Mouse (Mus musculus) heart, embryonic 16.5 days (tissue): ENCODE measurements around the gene 4930447C04Rik. TPM values are rescaled to one million over a fixed set of nuclear protein-coding genes. Genes with fewer than 3 reads are reported as not detected.
A peak's percentile ranks its signal among the peaks of the same experiment; 100 is the strongest.

Experiments
- ATAC-seq: fragments of 200-750 bp; cut with Nextera tagmentation; replicated peaks from 2 replicates; pipeline ENCODE4 v1.8.0; 2017; ENCODE audit warnings: moderate number of reproducible peaks; ENCODE audit not compliant: insufficient read depth, low FRiP score; ENCODE audit errors: extremely low read depth
- H3K27ac ChIP-seq: fragments of 300-500 bp; sonication (generic); 2 replicates; pipeline ENCODE4 v1.5.1; 2014; ENCODE audit warnings: mild to moderate bottlenecking, low read length, control low read depth, moderate library complexity
- H3K27me3 ChIP-seq: fragments of 300-500 bp; sonication (generic); 2 replicates; pipeline ENCODE4 v1.6.1; 2014; ENCODE audit warnings: low read length, mixed read lengths; ENCODE audit not compliant: control insufficient read depth, insufficient read depth
- H3K36me3 ChIP-seq: fragments of 300-500 bp; sonication (generic); 2 replicates; pipeline ENCODE4 v1.6.1; 2014; ENCODE audit not compliant: control insufficient read depth, insufficient read depth
- H3K4me1 ChIP-seq: fragments of 300-500 bp; sonication (generic); 2 replicates; pipeline ENCODE4 v1.6.1; 2014; ENCODE audit warnings: low read length, mixed read lengths; ENCODE audit not compliant: control insufficient read depth, insufficient read depth
- H3K4me2 ChIP-seq: fragments of 300-500 bp; sonication (generic); 2 replicates; pipeline ENCODE4 v1.6.1; 2014; ENCODE audit warnings: low read depth, mild to moderate bottlenecking, control low read depth, low read length
- H3K4me3 ChIP-seq: fragments of 300-500 bp; sonication (generic); 2 replicates; pipeline ENCODE4 v1.5.1; 2014; ENCODE audit warnings: mild to moderate bottlenecking, control low read depth, low read length
- H3K9ac ChIP-seq: fragments of 300-500 bp; sonication (generic); 2 replicates; pipeline ENCODE4 v1.6.1; 2014; ENCODE audit warnings: low read length, control low read depth
- H3K9me3 ChIP-seq: fragments of 300-500 bp; sonication (generic); replicated peaks from 2 replicates; pipeline ENCODE4 v1.6.1; 2016; ENCODE audit warnings: low read length; ENCODE audit not compliant: control insufficient read depth
- WGBS: fragments of 180-500 bp; shearing (Covaris S2); extraction: QIAGEN DNeasy Blood & Tissue Kit; methylation state at CpG from one replicate; pipeline ENCODE4 v1.1.7; 2014; 5-methylcytosine and 5-hydroxymethylcytosine counted together
- polyA plus RNA-seq: library from polyadenylated mRNA; unstranded; fragments of >200 nt; fragmentation: Nextera tagmentation; extraction: Ambion mirVana; gene quantifications from 2 replicates; pipeline ENCODE4 v1.2.1, GENCODE M21; 2015

4930447C04Rik gene
- 1.1 and 1.5 TPM in 2 replicates for polyA plus RNA-seq

DNA sequence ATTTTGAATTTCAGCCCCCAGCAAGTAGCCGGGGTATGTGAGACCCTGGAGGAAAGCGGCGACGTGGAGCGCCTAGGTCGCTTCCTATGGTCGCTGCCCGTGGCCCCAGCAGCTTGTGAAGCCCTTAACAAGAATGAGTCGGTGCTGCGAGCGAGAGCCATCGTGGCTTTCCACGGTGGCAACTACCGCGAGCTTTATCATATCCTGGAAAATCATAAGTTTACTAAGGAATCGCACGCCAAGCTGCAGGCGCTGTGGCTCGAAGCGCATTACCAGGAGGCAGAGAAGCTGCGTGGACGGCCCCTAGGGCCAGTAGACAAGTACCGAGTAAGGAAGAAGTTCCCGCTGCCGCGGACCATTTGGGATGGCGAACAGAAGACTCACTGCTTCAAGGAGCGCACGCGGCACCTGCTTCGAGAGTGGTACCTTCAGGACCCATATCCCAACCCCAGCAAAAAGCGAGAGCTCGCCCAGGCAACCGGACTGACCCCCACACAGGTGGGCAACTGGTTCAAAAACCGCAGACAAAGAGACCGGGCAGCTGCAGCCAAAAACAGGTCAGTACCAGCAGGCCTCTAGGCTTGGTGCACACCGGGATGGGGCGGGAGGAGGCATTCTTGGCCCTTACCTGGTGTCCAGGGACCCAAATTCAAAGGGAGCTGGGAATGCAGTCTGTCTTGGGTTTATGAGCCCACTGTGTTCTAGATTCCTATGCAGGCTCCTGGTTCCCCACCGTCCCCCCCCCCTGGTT, at the start of gene 4930447C04Rik:
TSS of gene 4930447C04Rik (minus strand) at position 704 of the 751 bp plus-strand sequence.
- Histone ChIP-seq H3K4me2 (peak within 1 kb of the TSS; percentile 45), H3K4me1 (peaks cover 7% of the 10 kb centered on the region), H3K27ac (no peak within 1 kb of the TSS), H3K27me3 (peaks cover 84% of the 10 kb centered on the region), H3K9me3 (no peaks in the 10 kb centered on the region), H3K9ac (no peak within 1 kb of the TSS), H3K36me3 (no peaks in the 10 kb centered on the region), H3K4me3 (peak within 1 kb of the TSS; percentile 22)
- 2% methylated on average over 39 of the region's 39 CpGs for WGBS
- ATAC-seq: no peak

DNA sequence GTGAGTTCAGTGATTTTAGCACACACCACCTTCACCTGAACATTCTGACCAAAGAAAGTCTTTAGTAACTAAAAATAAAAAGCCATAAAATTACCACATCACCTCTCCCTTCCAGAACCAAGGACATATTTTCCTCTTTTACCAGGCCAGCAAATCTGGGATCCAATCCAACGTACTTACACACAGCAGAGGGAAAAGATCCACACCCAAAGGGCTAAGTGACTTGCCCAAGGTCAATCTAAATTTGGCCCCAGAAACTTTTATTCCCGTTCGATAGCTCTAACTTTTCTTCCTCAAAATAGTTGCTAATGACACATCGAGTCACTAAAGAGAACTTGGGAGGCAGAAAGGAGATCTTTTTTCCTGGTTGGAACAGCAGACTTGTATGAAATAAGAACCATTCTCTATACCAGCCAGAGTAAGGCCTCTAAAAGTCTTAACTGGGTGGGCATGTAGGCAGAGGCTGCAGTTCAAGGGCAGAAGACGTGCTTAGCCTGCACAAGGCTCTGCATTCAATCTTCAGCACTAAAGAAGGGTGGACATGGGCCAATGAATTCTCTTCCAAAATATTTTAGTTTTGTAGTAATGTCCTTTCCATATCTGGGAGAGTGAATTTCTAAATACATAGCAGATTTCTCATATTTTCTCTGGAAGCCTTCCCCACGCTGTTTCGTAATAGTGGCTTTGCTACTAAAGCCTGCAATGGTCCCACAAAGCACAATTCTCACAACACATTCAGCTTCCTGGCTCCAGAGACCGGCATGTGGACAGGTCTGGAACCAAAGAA, 42.7 kb upstream of the 4930447C04Rik start:
- Histone ChIP-seq H3K4me3 (no peak overlapping the region), H3K4me2 (no peak overlapping the region), H3K9me3 (peaks cover 2% of the 10 kb centered on the region; the same call in 1 of the 2 replicates), H3K27me3 (no peaks in the 10 kb centered on the region), H3K36me3 (no peaks in the 10 kb centered on the region), H3K27ac (peak overlapping the region; percentile 62), H3K9ac (no peak overlapping the region), H3K4me1 (0 out of 2 replicates have a peak, but pooled peaks cover 3% of the 10 kb centered on the region)
- 48% methylated on average over 8 of the region's 8 CpGs for WGBS
- ATAC-seq: no peak

DNA sequence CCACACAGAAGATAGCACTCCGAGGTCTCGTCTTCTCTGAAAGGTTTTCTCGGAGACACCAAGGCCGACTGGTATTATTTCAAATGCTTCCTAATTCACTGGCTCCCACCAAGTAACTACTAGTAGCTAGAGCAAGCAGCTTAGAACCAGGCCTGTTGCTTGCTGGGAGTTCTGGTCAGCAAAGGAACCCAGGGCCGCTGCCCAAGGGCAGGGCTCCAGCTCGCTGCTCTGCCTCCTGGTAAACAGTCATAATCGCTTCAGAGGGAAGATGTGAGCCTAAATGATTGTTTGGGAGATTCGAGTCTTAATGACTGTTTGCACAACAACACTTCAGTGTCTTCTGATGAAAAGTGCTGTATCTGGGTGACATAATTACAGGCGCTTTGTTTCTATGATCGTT, 42.0 kb upstream of the 4930447C04Rik start:
- no peak overlapping the region for H3K4me3 ChIP-seq
- no peak overlapping the region for H3K4me2 ChIP-seq
- no peaks in the 10 kb centered on the region for H3K36me3 ChIP-seq
- 79% methylated on average over 10 of the region's 10 CpGs for WGBS
- H3K27ac ChIP-seq: peak overlapping the region; percentile 62
- H3K4me1 ChIP-seq: 0 out of 2 replicates have a peak, but pooled peaks cover 3% of the 10 kb centered on the region
- no peak overlapping the region for H3K9ac ChIP-seq
- no peaks in the 10 kb centered on the region for H3K27me3 ChIP-seq
- no peak for ATAC-seq
- H3K9me3 ChIP-seq: peaks cover 2% of the 10 kb centered on the region; the same call in 1 of the 2 replicates

DNA sequence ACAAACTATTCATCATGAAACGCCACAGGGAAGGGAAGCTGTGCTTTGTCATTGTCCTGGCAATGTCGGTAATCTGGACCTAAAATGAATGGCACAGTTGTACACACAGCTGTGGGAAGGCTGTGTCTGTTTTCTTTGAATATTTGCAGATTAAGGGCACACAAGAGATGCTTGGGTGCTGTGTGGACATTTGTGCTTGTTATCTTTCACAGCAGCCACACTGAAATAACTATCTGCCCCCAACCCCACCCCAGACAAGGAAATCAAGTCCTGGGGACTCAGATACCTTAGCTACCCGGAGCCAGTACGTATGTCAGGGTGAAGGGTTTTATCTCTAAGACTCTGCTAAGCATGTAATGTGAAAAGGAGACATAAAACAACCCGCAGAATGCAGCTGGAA, 38.7 kb upstream of the 4930447C04Rik start:
- WGBS: 50% methylated on average over 5 of the region's 5 CpGs
- H3K9me3 ChIP-seq: no peaks in the 10 kb centered on the region; the same call in 1 of the 2 replicates
- H3K4me2 ChIP-seq: no peak overlapping the region
- peaks cover 8% of the 10 kb centered on the region; the same call in 1 of the 2 replicates for H3K4me1 ChIP-seq
- no peak overlapping the region for H3K27ac ChIP-seq
- no peak overlapping the region for H3K9ac ChIP-seq
- H3K4me3 ChIP-seq: no peak overlapping the region
- no peaks in the 10 kb centered on the region for H3K36me3 ChIP-seq
- H3K27me3 ChIP-seq: no peaks in the 10 kb centered on the region
- ATAC-seq: no peak

DNA sequence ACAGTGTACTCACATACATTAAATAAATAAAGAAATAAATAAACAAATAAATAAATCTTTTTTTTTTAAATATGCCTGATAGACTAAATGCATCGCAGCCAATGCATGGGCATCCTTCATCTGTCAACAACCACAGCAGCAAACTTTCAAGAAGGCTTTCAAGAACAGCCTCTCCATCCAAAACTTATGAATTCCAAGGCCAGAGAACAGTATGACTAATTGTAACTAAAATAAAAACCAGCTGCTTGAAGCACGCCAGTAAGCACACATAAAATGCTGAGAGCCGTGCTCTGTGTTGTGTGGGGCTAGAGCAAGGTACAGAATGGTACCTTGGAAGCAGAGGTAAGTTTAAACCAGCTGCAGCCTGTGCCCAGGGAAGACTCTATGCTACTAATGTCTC, 37.3 kb upstream of the 4930447C04Rik start:
- ATAC-seq: no peak
- Histone ChIP-seq H3K27me3 (no peaks in the 10 kb centered on the region; the same call in 1 of the 2 replicates), H3K9ac (no peak overlapping the region), H3K4me3 (no peak overlapping the region), H3K27ac (no peak overlapping the region), H3K4me1 (peaks cover 8% of the 10 kb centered on the region; the same call in 1 of the 2 replicates), H3K4me2 (no peak overlapping the region), H3K36me3 (no peaks in the 10 kb centered on the region), H3K9me3 (no peaks in the 10 kb centered on the region)
- WGBS: 66% methylated on average over 3 of the region's 3 CpGs

DNA sequence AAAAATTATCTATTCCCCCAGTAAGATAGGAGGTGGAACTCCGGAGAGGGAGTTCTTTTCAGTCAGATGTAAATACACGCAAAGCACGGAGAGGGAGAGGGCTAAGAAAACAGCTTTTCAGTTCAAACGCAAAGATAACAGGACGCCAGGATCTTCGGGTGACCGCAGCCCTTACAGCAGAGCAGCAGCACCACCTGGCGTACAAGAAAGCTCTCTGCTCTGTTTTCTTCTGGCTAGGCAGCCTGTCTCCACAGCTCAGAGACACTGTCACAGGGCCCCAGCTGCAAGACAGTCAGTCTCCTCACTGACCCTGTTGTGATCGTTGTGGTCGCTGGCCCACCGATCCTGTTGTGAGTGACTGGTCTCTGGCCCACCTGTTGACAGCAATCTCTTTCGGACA, 36.1 kb upstream of the 4930447C04Rik start:
- H3K4me3 ChIP-seq: peak overlapping the region; percentile 49
- ATAC-seq: peak; percentile 79; the same call in 1 of the 2 replicates
- H3K4me2 ChIP-seq: peak overlapping the region; percentile 76
- no peaks in the 10 kb centered on the region for H3K9me3 ChIP-seq
- H3K27ac ChIP-seq: no peak overlapping the region
- WGBS: 1% methylated on average over 12 of the region's 12 CpGs
- no peaks in the 10 kb centered on the region; the same call in 1 of the 2 replicates for H3K27me3 ChIP-seq
- no peaks in the 10 kb centered on the region for H3K36me3 ChIP-seq
- H3K4me1 ChIP-seq: peaks cover 5% of the 10 kb centered on the region; the same call in 1 of the 2 replicates
- peak overlapping the region; percentile 49 for H3K9ac ChIP-seq

DNA sequence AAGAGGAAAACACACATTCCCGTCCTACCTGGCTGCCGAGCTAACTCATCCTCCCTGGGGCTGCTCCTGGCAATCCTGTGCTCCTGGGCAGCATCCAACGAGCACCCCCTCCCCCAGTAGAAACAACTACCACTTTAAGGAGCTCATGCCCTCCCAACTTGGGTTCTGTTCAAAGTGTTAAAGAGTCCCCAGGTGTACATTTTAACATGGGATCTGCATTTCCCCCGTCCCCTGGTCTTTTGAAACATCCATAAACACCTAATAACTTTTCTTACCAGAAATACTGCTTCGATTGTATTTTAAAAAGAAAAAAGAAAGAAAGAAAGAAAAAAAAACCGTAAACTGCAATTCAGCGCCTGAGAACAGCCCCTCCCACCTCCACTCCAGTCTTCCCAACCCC, 35.6 kb upstream of the 4930447C04Rik start:
- Histone ChIP-seq H3K4me2 (peak overlapping the region; percentile 76), H3K4me3 (peak overlapping the region; percentile 49), H3K27me3 (no peaks in the 10 kb centered on the region; the same call in 1 of the 2 replicates), H3K9ac (peak overlapping the region; percentile 49), H3K36me3 (no peaks in the 10 kb centered on the region), H3K27ac (no peak overlapping the region), H3K4me1 (peaks cover 5% of the 10 kb centered on the region; the same call in 1 of the 2 replicates), H3K9me3 (no peaks in the 10 kb centered on the region)
- 5% methylated on average over 7 of the region's 7 CpGs for WGBS
- no peak for ATAC-seq

DNA sequence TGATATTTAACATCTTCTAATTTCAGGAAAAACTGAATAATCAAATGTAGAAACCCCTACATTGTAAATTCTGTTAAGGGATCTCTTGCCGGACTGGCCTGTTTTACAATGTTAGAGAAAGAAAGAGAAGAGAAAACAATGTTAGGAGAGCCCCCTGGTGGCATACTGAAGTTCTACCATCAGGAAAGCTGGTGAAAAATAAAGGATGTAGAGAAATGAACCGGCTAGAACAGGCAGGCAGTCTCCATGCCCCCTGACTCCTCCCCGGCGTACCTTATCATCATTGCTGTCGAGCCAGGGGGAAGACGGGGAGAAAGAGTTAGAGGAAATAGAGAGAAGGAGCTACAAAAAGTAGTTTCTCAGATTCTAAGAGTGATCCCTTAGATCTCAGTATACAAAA, 32.6 kb upstream of the 4930447C04Rik start:
- H3K36me3 ChIP-seq: no peaks in the 10 kb centered on the region
- no peak overlapping the region for H3K4me2 ChIP-seq
- H3K9me3 ChIP-seq: no peaks in the 10 kb centered on the region
- H3K27me3 ChIP-seq: no peaks in the 10 kb centered on the region; the same call in 1 of the 2 replicates
- H3K4me1 ChIP-seq: peaks cover 5% of the 10 kb centered on the region; the same call in 1 of the 2 replicates
- H3K27ac ChIP-seq: no peak overlapping the region
- H3K9ac ChIP-seq: no peak overlapping the region
- ATAC-seq: no peak
- no peak overlapping the region for H3K4me3 ChIP-seq
- 3% methylated on average over 6 of the region's 6 CpGs for WGBS
